Comparison of ENCODE assay signal across 15 mouse cellular contexts in genomic region chr2:110199648-110200047, GRCm38 (mm10).
"Had no signal": no experiment of that assay in that cellular context is flagged by ENCODE, and none has a peak within 500 bp of the region (broad histone marks: within the 10 kb centered on the region; RNA-seq: fewer than 3 reads in every experiment).

No protein-coding gene starts in this region.

- DNase-seq: lung, adult 18-20 months; lung, embryonic 14.5 days; lung, postnatal 10 days; lung, postnatal 36 days; right cerebral cortex, postnatal 14 days; spleen, adult 18-20 months; thymus, adult 2 months; thymus, postnatal 36 days had no signal

- H3K36me3 ChIP-seq: midbrain, embryonic 13.5 days; midbrain, embryonic 15.5 days; neural tube, embryonic 12.5 days had no signal

- H3K4me3 ChIP-seq: megakaryocyte, embryonic 14.5 days; midbrain, embryonic 13.5 days; midbrain, embryonic 15.5 days; neural tube, embryonic 12.5 days had no signal

- H3K4me1 ChIP-seq: neural tube, embryonic 12.5 days had no signal

- H3K27me3 ChIP-seq: midbrain, embryonic 13.5 days; midbrain, embryonic 15.5 days; neural tube, embryonic 12.5 days had no signal

- H3K4me2 ChIP-seq: lung, embryonic 14.5 days; midbrain, embryonic 11.5 days; midbrain, embryonic 13.5 days; midbrain, embryonic 15.5 days; neural tube, embryonic 12.5 days had no signal

- H3K27ac ChIP-seq: liver, embryonic 14.5 days; macrophage; midbrain, embryonic 13.5 days; midbrain, embryonic 15.5 days; neural tube, embryonic 12.5 days had no signal

- ATAC-seq: midbrain, embryonic 13.5 days; midbrain, embryonic 15.5 days had no signal

- H3K9ac ChIP-seq: liver, embryonic 14.5 days; lung, embryonic 14.5 days; midbrain, embryonic 13.5 days; midbrain, embryonic 15.5 days; neural tube, embryonic 12.5 days had no signal

- H3K9me3 ChIP-seq: megakaryocyte, embryonic 14.5 days; midbrain, embryonic 13.5 days; midbrain, embryonic 15.5 days; neural tube, embryonic 12.5 days had no signal
